28 mouse cellular contexts compared by ENCODE assay signal in the genomic region with DNA sequence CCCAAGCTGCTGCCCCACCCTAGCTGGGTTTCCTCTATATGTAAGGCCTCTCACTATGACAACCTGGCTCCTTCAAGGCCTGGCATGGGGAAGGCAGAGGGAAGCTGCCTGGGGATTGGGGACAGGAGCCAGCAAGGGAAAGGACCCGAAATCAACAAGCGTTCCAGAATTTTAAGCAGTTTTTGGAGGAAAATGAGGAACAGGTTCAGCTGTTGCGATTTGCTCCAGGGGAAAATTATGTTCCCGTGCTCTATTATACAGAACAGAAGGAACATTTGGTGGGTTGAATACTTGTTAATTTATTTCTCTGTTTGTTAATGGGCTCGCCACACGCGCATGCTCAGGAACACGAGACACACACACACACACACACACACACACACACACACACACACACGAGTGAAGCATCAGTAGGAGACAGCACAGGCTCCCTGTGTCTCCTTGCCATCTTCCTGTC. TPM values are rescaled to one million over a fixed set of nuclear protein-coding genes. Genes with fewer than 3 reads are reported as not detected.
DNase-seq lines count a peak whose midpoint lies in the region; ATAC-seq and TF ChIP-seq lines count a peak whose summit lies in the region.
"Had no signal": no experiment of that assay in that cellular context is flagged by ENCODE, and none has a peak within 500 bp of the region (broad histone marks: within the 10 kb centered on the region; RNA-seq: fewer than 3 reads in every experiment).

No protein-coding gene starts in this region.

- 43% methylated on average over 9 of the region's 9 CpGs for WGBS in hindbrain, postnatal 0 days
- whole genome bisulfite sequencing in hindbrain, embryonic 11.5 days: 90% methylated on average over 9 of the region's 9 CpGs
- 52% methylated on average over 9 of the region's 9 CpGs for WGBS in forebrain, postnatal 0 days

- TF ChIP-seq CTCF in hindbrain, postnatal 0 days (IDR thresholded peaks at IDR 0.05; ENCODE audit: low read depth): no peak
- no peak for TF ChIP-seq CTCF in forebrain, postnatal 0 days (IDR thresholded peaks at IDR 0.05; ENCODE audit: low read depth)

- no peaks in the 10 kb centered on the region for H3K27me3 ChIP-seq in hindbrain, postnatal 0 days (ENCODE audit: insufficient read depth, low read length)
- H3K27me3 ChIP-seq in hindbrain, embryonic 11.5 days (ENCODE audit: control insufficient read depth, insufficient read depth, low read length): no peaks in the 10 kb centered on the region
- H3K27me3 ChIP-seq in forebrain, postnatal 0 days (ENCODE audit: insufficient read depth, low read length): no peaks in the 10 kb centered on the region; the same call in 1 of the 2 replicates
- H3K27me3 ChIP-seq: liver, embryonic 15.5 days had no signal

- H3K36me3 ChIP-seq in hindbrain, postnatal 0 days (ENCODE audit: insufficient read depth, low read length): no peaks in the 10 kb centered on the region
- no peaks in the 10 kb centered on the region for H3K36me3 ChIP-seq in hindbrain, embryonic 11.5 days (ENCODE audit: control insufficient read depth, insufficient read depth, low read length)
- no peaks in the 10 kb centered on the region for H3K36me3 ChIP-seq in forebrain, postnatal 0 days (ENCODE audit: insufficient read depth)
- H3K36me3 ChIP-seq: G1E; limb, embryonic 10.5 days; liver, embryonic 15.5 days; midbrain, embryonic 13.5 days; neural tube, embryonic 13.5 days had no signal

- 0 out of 2 replicates have a peak, but pooled peaks cover 4% of the 10 kb centered on the region for H3K4me1 ChIP-seq in hindbrain, postnatal 0 days (ENCODE audit: insufficient read depth, low read length)
- H3K4me1 ChIP-seq in hindbrain, embryonic 11.5 days (replicated peaks; ENCODE audit: control insufficient read depth, insufficient read depth, low read length): 0 out of 2 replicates have a peak, but pooled peaks cover 4% of the 10 kb centered on the region
- 0 out of 2 replicates have a peak, but pooled peaks cover 6% of the 10 kb centered on the region for H3K4me1 ChIP-seq in forebrain, postnatal 0 days (ENCODE audit: insufficient read depth)
- H3K4me1 ChIP-seq: liver, embryonic 15.5 days had no signal

- H3K9ac ChIP-seq in hindbrain, postnatal 0 days (replicated peaks; ENCODE audit: low read length): no peak overlapping the region
- no peak overlapping the region for H3K9ac ChIP-seq in hindbrain, embryonic 11.5 days (ENCODE audit: low read depth, low read length)
- H3K9ac ChIP-seq in forebrain, postnatal 0 days: no peak overlapping the region
- H3K9ac ChIP-seq: liver, embryonic 15.5 days; midbrain, embryonic 13.5 days; neural tube, embryonic 13.5 days had no signal

- peak; percentile 31 for DNase-seq in hindbrain, postnatal 0 days (ENCODE audit: low spot score)
- DNase-seq in hindbrain, embryonic 11.5 days (ENCODE audit: low spot score): no peak
- peak; percentile 66 to 72 for DNase-seq in right cerebral cortex, postnatal 10 days (ENCODE audit: low spot score in 2 of 2)
- DNase-seq in right cerebral cortex, adult 18-20 months: no peak
- peak; percentile 81 for DNase-seq in forebrain, postnatal 0 days
- peak; percentile 56 to 63 for DNase-seq in layer of hippocampus, postnatal 10 days (ENCODE audit: low spot score in 2 of 2)
- no peak for DNase-seq in cerebellum, postnatal 4 days (ENCODE audit: low spot score in 2 of 2)
- DNase-seq in thymus, postnatal 36 days: no peak
- DNase-seq: B cell, adult 2 months; cerebellum, adult 2 months; cerebellum, postnatal 36 days; gastrocnemius, postnatal 10 days; kidney, adult 18-20 months; liver; lung, postnatal 14 days; spleen, adult 18-20 months had no signal

- no peaks in the 10 kb centered on the region for H3K9me3 ChIP-seq in hindbrain, postnatal 0 days (ENCODE audit: low read length)
- H3K9me3 ChIP-seq in hindbrain, embryonic 11.5 days (ENCODE audit: control insufficient read depth, low read length): no peaks in the 10 kb centered on the region
- H3K9me3 ChIP-seq in forebrain, postnatal 0 days (ENCODE audit: low read length): no peaks in the 10 kb centered on the region
- H3K9me3 ChIP-seq: G1E; limb, embryonic 10.5 days; liver, embryonic 15.5 days; midbrain, embryonic 13.5 days; neural tube, embryonic 13.5 days had no signal

- no peak overlapping the region; the same call in 1 of the 2 replicates for H3K27ac ChIP-seq in hindbrain, postnatal 0 days
- H3K27ac ChIP-seq in hindbrain, embryonic 11.5 days (ENCODE audit: low read depth, low read length): no peak overlapping the region
- H3K27ac ChIP-seq in forebrain, postnatal 0 days (ENCODE audit: low read depth, low read length): peak overlapping the region; percentile 64; the same call in 1 of the 2 replicates
- H3K27ac ChIP-seq: left cerebral cortex, adult 2 months; limb, embryonic 10.5 days; liver, embryonic 15.5 days; midbrain, embryonic 13.5 days; neural tube, embryonic 13.5 days had no signal

- ATAC-seq in hindbrain, postnatal 0 days: no peak
- no peak for ATAC-seq in hindbrain, embryonic 11.5 days (ENCODE audit: low FRiP score)
- ATAC-seq in forebrain, postnatal 0 days: peak; percentile 76
- ATAC-seq: midbrain, embryonic 13.5 days; Patski had no signal

- H3K4me2 ChIP-seq in hindbrain, postnatal 0 days (ENCODE audit: low read depth, low read length): no peak overlapping the region
- no peak overlapping the region for H3K4me2 ChIP-seq in hindbrain, embryonic 11.5 days (replicated peaks; ENCODE audit: low read depth, low read length)
- no peak overlapping the region for H3K4me2 ChIP-seq in forebrain, postnatal 0 days (ENCODE audit: low read depth)
- H3K4me2 ChIP-seq: heart, embryonic 11.5 days; liver, embryonic 15.5 days; midbrain, embryonic 13.5 days; neural tube, embryonic 13.5 days had no signal

- H3K4me3 ChIP-seq in hindbrain, postnatal 0 days (ENCODE audit: low read length): no peak overlapping the region
- H3K4me3 ChIP-seq in hindbrain, embryonic 11.5 days (ENCODE audit: low read depth, low read length): no peak overlapping the region
- H3K4me3 ChIP-seq in forebrain, postnatal 0 days (ENCODE audit: low read depth, low read length): no peak overlapping the region
- H3K4me3 ChIP-seq: left cerebral cortex, adult 2 months; limb, embryonic 10.5 days; liver, embryonic 15.5 days; midbrain, embryonic 13.5 days; neural tube, embryonic 13.5 days had no signal

RNA-seq across cellular contexts. Expression of gene Lingo1, which starts 34.1 kb away (rescaled TPM):
- 181 and 192 TPM in 2 replicates for total RNA-seq in hindbrain, postnatal 0 days (2014; rRNA removed)
- 81.0 and 88.6 TPM in 2 replicates for polyA plus RNA-seq in hindbrain, postnatal 0 days (2015; fragmentation: Nextera tagmentation; extraction: Ambion mirVana)
- 6.7 and 7.2 TPM in 2 replicates for polyA plus RNA-seq in hindbrain, embryonic 11.5 days (2014; fragmentation: Nextera tagmentation; extraction: Ambion mirVana)
- 90.3 and 103 TPM in 2 replicates for total RNA-seq in forebrain, postnatal 0 days (2014; rRNA removed)
- polyA plus RNA-seq in forebrain, postnatal 0 days (2015; fragmentation: Nextera tagmentation; extraction: Ambion mirVana): 98.6 and 114 TPM in 2 replicates
- 100 to 1,000 TPM; 285 to 307 TPM for total RNA-seq in layer of hippocampus, postnatal 10 days (2021)
- total RNA-seq: CH12.LX; granulocyte monocyte progenitor cell, adult 5-6 weeks; hematopoietic stem cell, adult 5-6 weeks; megakaryocyte progenitor cell, adult 5-6 weeks had no signal
- polyA plus RNA-seq: G1E had no signal

Comparison
In these comparisons a context has a peak if more than half of its experiments do, and no peak if none do; other contexts are left out.
1. DNase-seq: peak in hindbrain, postnatal 0 days (single experiment), right cerebral cortex, postnatal 10 days (2 of 2), forebrain, postnatal 0 days (single experiment) and layer of hippocampus, postnatal 10 days (2 of 2); none in hindbrain, embryonic 11.5 days (single experiment), right cerebral cortex, adult 18-20 months (single experiment), cerebellum, postnatal 4 days (0 of 2) and thymus, postnatal 36 days (0 of 2).